Mouse (Mus musculus): ENCODE measurements at regions not wholly inside any gene's neighbourhood (a gene's known extent, or its start where the extent isn't known, plus 50 kb on each side); places are given as distances from the start of the nearest gene placed in this dataset.

- no peak for TF ChIP-seq CTCF (conservative IDR thresholded peaks at IDR 0.05 in 1 of 2, IDR thresholded peaks at IDR 0.05 in 1 of 2; ENCODE audit: low read depth in 2 of 2, low read length in 2 of 2)
- no peak for TF ChIP-seq KAT2A (IDR thresholded peaks at IDR 0.05; ENCODE audit: insufficient replicate concordance, low read length)
- TF ChIP-seq USF1 (IDR thresholded peaks at IDR 0.05; ENCODE audit: low read depth, low read length), result no peak
- TF ChIP-seq JUND (conservative IDR thresholded peaks at IDR 0.05; ENCODE audit: low read depth, low read length), result no peak
- TF ChIP-seq POLR2A (IDR thresholded peaks at IDR 0.05; ENCODE audit: low read depth, low read length), result no peak
- no peak for TF ChIP-seq SMC3 (IDR thresholded peaks at IDR 0.05; ENCODE audit: low read depth, low read length)
- no peak for TF ChIP-seq ZMIZ1 (IDR thresholded peaks at IDR 0.05; ENCODE audit: low read depth, low read length)
- TF ChIP-seq USF2 (conservative IDR thresholded peaks at IDR 0.05; ENCODE audit: low read depth, low read length), result no peak
- no peak for TF ChIP-seq RCOR1 (conservative IDR thresholded peaks at IDR 0.05; ENCODE audit: low read depth, low read length)
- TF ChIP-seq TBP (conservative IDR thresholded peaks at IDR 0.05; ENCODE audit: low read depth, low read length), result no peak
- TF ChIP-seq ZKSCAN1 (IDR thresholded peaks at IDR 0.05; ENCODE audit: borderline replicate concordance, low read depth, low read length), result no peak
- no peak for TF ChIP-seq MXI1 (IDR thresholded peaks at IDR 0.05; ENCODE audit: low read depth, low read length)
Observed at GRCm38 (mm10) chr3:149314258-149314657, 323.9 kb upstream of the Adgrl2 start.
